Mouse (Mus musculus) embryo, embryonic 10.5 days (tissue): ENCODE data around the gene Tacr2.

ENCODE experiments used
- DNase-seq: peaks from one replicate; pipeline ENCODE4 v3.0.0-alpha.2; 2015; ENCODE audit warnings: low spot score

Gene Tacr2

DNA sequence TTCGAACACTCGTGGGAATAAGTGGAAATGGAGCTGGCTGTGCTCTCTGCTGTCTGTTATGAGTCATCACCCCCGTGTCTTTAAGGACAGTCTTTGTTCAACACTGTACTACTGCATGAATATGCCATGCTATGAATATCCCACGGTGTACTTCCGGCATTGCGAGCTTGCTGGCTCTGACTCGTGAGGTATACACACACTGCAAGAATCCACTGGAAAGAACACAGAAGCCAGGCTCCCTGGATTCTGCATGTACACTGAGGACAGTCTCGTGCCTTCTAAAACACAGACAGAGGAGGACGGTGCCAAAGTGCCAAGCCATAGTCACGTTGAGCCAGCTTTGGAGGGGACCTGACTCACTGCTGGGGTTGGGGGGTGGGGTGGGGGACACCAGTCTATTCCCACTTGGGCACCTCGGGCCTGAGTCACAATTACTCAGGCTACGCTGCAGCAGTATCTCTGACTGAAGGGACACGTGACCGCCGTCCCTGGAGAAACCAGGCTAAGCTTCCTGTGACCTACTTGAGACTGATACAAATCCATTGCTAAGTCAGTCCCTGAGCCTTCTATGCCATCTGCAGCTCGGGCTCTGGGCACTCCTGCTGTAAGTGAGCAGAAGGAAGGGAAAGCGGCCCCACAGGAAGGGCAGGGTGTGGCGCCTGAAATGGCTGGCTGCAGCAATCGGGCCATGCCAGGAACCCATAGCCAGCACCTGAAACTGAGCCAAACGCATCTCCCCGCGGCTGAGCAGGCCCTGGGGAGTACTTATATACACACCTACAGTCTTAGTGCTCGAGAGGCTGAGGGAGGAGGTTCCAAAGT is 48.0 kb downstream of the Tacr2 start:
- no peak for DNase-seq

DNA sequence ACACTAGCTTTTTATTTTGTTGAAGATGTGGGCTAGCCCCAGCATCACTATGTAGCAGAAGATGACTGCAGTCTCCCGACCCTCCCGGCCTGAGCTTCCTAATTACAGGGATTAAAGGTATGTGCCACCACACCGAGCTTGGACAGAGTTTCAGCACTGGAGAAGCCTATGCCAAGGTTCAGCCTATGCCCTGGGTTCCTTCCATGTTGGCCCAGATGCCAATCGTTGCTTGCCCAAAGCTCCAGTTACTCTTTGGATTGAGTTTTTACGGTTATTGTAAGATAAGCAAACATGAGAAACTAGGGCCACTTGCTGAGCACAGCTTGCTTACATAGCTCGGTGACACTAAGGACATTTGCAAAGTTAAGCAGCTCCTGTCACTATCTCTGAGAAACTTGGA is 52.9 kb downstream of the Tacr2 start:
- no peak for DNase-seq

DNA sequence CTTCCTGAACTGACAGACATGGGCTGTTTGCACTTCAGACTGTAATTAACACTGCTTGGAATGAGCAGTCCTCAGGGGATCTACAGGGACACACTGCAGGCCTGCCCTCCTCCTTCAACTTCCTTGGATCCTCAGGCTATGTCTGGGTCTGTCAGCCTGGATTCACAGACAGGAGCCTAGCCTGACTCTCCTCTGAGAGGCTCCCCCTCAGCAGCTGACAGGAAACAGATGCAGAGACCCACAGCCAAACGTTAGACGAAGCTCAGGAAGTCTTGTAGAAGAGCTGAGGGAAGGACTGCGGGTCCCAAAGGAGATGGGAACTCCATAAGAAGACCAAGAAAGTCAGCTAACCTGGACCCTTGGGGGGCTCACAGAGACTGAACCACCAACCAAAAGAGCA is 54.2 kb downstream of the Tacr2 start:
- DNase-seq = no peak

DNA sequence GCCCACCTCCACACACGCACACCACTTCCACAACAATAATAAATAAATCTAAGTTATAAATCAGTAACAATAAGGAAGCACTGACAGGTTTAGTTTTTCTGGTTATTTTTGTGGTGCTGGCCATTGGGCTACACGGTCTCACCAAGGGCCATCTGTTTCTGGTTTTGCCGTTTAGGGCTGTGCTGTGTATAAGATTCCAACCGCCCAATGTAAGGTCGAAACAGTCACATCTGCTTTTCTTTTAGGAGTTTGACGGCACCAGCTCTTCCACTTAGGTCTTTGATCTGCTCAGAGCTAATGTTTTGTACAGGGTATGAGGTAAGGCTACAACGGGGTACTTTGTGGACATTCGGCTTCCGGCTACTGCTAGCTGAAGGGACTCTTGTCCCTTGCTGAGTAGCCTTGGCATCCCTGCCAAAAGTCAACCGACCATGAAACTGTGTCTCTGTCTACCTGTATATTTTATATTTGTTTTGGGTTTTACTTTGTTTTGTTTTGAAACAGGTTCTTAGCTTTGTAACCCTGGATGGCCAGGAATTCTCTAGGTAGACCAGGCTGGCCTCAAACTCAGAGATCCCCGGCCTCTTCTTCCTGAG is 56.8 kb downstream of the Tacr2 start:
- DNase-seq = peak; percentile 49

DNA sequence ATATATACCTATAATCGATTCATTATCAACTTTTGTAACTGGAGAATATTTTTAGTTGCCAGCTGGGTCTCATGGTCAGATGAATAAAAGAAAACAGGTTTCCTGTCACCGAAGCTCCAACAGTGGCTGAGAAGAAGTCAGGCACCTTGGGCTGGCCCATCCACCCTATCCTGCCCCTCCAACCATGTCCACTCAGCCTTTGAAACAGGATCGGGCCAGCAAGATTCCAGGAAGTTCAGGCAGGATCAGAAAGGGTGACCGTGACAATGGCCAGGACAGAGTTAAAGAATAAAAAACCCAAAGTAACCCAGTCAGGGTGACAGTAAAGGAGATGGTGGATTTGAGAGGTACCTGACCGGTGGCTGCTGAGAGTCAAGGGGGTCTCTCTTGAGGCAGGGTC is 57.4 kb downstream of the Tacr2 start:
- no peak for DNase-seq

DNA sequence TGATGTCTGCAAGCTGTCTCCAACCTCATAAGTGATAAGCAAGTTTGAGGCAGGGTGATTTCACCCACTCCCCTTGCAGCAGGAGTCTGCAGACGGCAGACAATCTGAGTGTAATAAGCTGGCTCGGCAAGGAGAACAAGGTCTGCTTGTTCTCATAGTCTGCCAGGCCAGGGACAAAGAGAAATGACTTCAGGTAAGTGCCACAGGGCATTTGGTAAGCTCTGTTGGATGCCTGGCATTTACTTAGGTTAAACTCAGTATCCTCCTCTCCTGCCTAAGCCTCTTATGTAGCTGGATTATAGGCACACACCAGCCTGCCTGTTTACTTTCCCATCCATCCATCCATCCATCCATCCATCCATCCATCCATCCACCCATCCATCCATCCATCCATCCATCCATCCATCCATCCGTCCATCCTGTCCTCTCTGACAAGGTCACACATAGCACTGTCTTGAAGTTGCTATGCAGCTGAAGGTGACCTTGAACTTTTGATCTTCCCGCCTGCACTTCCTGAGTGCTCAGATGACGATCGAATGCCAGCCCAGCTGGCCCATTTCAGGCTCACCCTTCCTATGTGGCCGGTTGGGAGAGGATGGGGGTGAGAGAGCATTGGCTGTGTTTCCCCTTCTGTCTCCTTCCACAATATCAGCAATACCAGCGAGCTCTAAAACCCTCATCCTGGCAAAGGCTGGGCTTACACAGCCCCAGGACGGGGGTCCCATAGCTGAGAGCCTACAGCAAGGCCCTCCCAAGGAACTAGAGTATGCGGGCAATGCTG is 58.2 kb downstream of the Tacr2 start:
- no peak for DNase-seq

DNA sequence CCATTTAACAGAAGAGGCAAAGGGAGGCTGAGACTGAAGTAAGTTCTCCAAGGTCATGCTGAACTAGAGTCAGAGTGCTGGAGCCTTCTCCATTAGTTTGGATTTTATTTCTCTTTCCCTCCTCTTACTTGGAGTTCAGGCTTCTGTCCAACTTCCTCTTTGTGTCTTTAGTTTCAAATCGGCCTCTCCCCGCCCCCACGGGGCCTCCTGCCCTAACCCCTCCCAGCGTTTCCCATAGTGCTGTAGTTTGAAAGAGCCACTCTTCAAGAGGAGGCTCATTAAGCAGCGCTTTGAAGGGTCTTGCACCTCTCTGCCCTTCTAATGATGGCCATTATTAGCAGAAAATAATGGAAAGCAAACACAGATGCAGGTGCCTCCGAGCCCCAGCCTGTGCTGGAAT is 59.2 kb downstream of the Tacr2 start:
- peak; percentile 29 for DNase-seq

DNA sequence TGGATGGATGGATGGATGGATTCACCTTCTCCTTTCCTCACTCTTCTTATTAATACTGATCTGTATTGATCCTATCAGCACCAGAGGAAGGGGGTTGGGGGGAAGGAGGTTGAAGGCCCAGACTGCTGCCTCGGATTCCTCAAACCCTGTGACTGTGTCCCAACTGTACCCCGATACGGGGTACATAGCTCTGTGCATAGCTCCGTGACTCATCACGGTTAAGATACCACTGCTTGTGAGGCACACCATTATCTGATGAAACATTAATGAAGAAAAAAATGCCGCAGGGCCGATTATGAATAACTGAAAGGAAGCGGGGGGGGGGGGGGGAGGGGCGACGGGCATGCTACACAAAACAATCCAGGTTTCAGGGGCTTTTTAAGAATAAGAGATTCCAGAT is 60.9 kb downstream of the Tacr2 start:
- no peak for DNase-seq

DNA sequence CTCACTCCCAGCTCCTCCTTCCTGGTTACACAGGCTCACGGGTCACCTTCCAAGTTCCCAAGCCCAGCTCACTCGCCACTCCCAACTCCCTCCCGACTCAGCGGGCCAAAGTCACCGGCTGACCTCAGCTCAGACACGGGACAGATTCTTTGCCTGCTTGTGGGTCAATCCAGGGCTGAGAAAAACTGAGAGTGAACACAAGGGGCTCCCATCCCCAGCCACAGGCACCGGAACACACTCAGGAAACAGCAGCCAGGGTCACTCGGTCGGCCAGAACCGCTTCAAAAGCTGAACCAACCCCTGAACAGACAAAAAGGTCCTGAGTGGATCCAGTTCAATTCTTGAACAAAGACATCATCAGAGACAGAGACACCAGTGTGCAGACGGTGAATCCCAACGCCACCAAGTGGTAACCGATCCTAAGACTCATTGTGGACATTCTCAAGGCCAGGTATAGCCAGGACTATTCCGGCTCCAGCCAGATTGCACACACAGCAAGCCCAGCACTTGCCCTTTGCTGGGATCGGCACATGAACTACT is 61.7 kb downstream of the Tacr2 start:
- DNase-seq = no peak
